Mouse (Mus musculus): Measurements from ENCODE around the gene Cdc40. TPM values are rescaled to one million over a fixed set of nuclear protein-coding genes. Genes with fewer than 3 reads are reported as not detected.

The Cdc40 gene
- 34.1 and 34.8 TPM in 2 replicates for polyA plus RNA-seq (2016; fragmentation: Nextera tagmentation; extraction: Ambion mirVana)

GRCm38 (mm10) chr10:40882831-40883643 lies at the start of gene Cdc40, which contains the start of gene Wasf1:
Gene Cdc40, minus strand, starts transcription at chr10:40883311.
Gene Wasf1, plus strand, starts transcription at chr10:40883475.
- no peaks in the 10 kb centered on the region for H3K9me3 ChIP-seq (replicated peaks)
- WGBS: under 1% methylated on average over 44 of the region's 44 CpGs
- peak within 1 kb of the TSS; percentile 99 for H3K27ac ChIP-seq (replicated peaks)
- peaks cover 14% of the 10 kb centered on the region; the same call in 1 of the 2 replicates for H3K36me3 ChIP-seq
- H3K27me3 ChIP-seq (ENCODE audit: low read depth, poor library complexity, severe bottlenecking): no peaks in the 10 kb centered on the region
- peaks cover 36% of the 10 kb centered on the region for H3K4me1 ChIP-seq
- peak within 1 kb of the TSS; percentile 85 for H3K4me3 ChIP-seq
- peak; percentile 97 for DNase-seq (ENCODE audit: low spot score)

DNA sequence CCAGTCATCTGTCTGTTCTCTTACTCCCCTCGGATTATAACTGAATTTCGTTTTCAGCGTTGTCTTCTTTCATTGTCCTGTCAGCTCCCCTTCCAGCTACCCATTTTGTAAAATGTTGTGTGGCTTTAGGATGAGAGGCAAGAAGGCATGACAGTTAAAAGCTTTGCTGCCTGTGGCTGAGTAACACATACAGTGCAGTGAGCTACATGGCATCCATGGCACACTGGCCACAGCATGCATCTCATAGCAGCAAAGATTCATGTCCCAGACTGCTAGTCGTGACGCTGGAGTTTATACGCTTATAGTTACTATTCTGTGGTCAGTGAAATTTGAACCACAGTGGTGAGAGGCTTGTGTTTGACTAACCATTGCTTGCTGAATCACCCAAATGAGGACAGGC lies 36.4 kb upstream of the Cdc40 start:
- no peak for DNase-seq (ENCODE audit: low spot score)
- H3K27me3 ChIP-seq (ENCODE audit: low read depth, poor library complexity, severe bottlenecking): no peaks in the 10 kb centered on the region
- H3K36me3 ChIP-seq: peaks cover 35% of the 10 kb centered on the region
- no peaks in the 10 kb centered on the region for H3K9me3 ChIP-seq (replicated peaks)
- H3K4me3 ChIP-seq: no peak overlapping the region
- H3K27ac ChIP-seq (replicated peaks): no peak overlapping the region
- H3K4me1 ChIP-seq: no peaks in the 10 kb centered on the region
- WGBS: 91% methylated on average over 6 of the region's 6 CpGs

DNA sequence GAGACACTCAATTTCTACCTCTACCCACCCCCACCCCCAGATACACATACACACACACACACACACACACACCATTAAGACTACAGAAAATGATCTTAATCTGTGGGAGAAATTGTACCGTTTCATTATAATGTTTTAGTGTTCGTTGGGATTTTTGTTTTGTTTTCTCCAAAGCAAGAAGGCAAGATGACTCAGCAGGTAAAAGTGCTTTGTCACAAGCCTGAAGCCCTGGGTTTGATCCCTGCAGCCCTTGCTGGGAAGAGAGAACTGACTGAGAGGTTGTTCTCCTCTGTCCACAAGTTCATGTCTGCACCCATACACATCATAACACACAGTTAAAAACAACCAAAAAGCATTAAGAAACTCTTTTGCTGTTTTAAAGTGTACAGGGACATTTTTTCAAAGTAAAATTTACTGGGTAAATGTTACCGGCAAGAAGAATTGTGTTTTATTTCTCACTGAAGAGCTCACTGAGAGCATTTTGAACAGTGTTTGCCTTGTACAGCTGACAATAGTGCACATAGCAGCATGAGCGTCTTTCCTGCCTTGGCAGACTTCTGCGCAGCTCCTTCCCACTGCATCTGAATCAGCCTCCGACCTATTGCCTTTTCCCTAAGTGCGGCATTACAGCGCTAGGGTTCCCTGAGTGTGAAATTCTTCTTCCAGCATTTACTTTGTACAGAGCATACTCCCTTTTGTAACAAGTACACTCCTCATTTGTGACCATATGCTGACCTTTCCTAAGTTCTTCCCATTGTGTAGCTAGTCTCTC lies 35.7 kb upstream of the Cdc40 start:
- DNase-seq (ENCODE audit: low spot score): no peak
- H3K4me3 ChIP-seq: no peak overlapping the region
- WGBS: 91% methylated on average over 8 of the region's 8 CpGs
- H3K4me1 ChIP-seq: no peaks in the 10 kb centered on the region
- no peak overlapping the region for H3K27ac ChIP-seq (replicated peaks)
- peaks cover 33% of the 10 kb centered on the region for H3K36me3 ChIP-seq
- no peaks in the 10 kb centered on the region for H3K9me3 ChIP-seq (replicated peaks)
- H3K27me3 ChIP-seq (ENCODE audit: low read depth, poor library complexity, severe bottlenecking): no peaks in the 10 kb centered on the region

DNA sequence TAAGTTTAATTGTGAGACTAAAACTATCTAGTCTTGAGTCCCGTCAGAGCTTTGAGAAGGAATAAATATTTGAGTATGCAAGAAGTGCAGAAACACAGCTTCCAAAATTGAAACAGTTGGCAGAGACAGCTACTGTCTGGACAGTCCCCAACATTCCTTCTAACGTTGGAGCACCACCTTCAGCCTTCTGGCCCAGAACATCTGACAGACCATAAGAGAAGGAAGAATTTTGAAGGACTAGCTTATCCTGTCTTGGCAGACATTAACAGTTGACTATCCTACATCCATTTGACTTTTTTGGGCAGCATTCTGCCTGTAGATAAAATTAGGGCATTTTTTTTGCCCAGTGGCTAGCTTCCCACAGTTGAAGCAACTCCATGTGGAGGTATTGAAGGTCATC lies 32.1 kb upstream of the Cdc40 start:
- no peak overlapping the region for H3K4me3 ChIP-seq
- peaks cover 4% of the 10 kb centered on the region for H3K4me1 ChIP-seq
- peaks cover 17% of the 10 kb centered on the region for H3K36me3 ChIP-seq
- DNase-seq (ENCODE audit: low spot score): no peak
- H3K27ac ChIP-seq (replicated peaks): no peak overlapping the region
- H3K9me3 ChIP-seq (replicated peaks): no peaks in the 10 kb centered on the region
- 90% methylated on average over 2 of the region's 2 CpGs for WGBS
- no peaks in the 10 kb centered on the region for H3K27me3 ChIP-seq (ENCODE audit: low read depth, poor library complexity, severe bottlenecking)

DNA sequence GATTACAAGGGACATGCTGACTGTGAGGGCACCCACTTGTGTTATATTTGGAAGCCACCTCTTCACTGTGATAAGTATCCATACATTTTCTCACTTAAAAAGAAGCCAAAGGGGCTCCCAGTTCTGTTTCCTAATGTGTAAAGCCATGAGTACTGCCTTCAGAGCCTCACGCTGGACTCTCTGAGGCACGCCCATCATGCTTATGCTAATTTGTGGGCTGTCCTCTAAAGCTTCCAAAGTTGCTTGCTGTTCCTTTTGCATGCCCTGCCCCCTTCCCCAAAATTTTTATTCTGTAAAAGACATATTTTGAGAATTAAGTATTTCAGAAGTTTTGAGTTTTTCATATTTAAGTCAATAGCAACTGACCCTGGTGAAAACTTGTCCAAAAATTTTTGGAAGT lies 27.7 kb upstream of the Cdc40 start:
- H3K27me3 ChIP-seq (ENCODE audit: low read depth, poor library complexity, severe bottlenecking): no peaks in the 10 kb centered on the region
- DNase-seq (ENCODE audit: low spot score): no peak
- 65% methylated on average over 2 of the region's 2 CpGs for WGBS
- H3K9me3 ChIP-seq (replicated peaks): no peaks in the 10 kb centered on the region
- H3K36me3 ChIP-seq: peaks cover 14% of the 10 kb centered on the region
- H3K4me1 ChIP-seq: peaks cover 8% of the 10 kb centered on the region
- H3K27ac ChIP-seq (replicated peaks): no peak overlapping the region
- H3K4me3 ChIP-seq: no peak overlapping the region

- Histone ChIP-seq H3K27me3 (ENCODE audit: low read depth, poor library complexity, severe bottlenecking) (no peaks in the 10 kb centered on the region), H3K36me3 (peaks cover 6% of the 10 kb centered on the region), H3K9me3 (replicated peaks) (no peaks in the 10 kb centered on the region), H3K4me1 (peaks cover 8% of the 10 kb centered on the region), H3K4me3 (no peak overlapping the region), H3K27ac (replicated peaks) (no peak overlapping the region)
- no peak for DNase-seq (ENCODE audit: low spot score)
- 49% methylated on average over 2 of the region's 2 CpGs for WGBS
Observed at GRCm38 (mm10) chr10:40908580-40908979, 25.5 kb upstream of the Cdc40 start.

DNA sequence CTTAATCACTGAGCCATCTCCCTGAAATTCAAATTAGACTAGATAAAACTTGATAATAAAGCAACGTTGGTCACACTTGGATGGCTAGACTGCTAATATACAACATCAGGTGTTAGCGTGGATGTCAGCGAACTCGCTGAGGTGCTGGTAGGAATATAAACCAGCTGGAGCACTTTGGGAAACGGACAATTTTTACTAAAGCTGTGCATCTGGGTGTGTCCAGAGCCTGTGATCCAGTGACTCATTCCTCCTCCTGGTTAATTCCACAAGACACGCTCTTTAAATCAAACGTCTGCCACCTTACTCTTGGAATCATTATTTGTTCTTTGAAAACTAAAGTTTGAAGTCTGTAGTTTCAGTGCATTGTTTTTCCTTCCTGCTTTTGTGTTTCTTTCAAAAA lies 23.7 kb upstream of the Cdc40 start:
- WGBS: 89% methylated on average over 7 of the region's 7 CpGs
- H3K9me3 ChIP-seq (replicated peaks): no peaks in the 10 kb centered on the region

DNA sequence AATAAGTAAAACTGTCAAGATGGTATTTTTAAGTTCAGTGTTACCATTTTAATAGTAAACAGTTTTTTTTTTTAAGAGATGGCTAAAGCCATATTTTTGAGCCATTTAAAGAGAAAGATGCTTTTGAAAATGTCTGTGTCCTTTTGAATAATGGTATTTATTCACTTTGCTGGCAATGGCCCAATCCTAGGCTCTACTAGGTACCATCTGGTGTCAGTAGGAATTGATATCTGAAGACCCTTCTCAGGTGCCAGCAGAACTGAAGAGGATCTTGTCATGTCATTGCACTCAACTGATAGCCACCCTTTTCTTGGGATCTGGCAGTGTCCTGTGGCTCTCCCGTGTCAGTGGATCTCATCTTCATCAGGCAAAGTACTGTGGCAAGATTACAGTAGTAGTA lies 23.0 kb upstream of the Cdc40 start:
- 84% methylated on average over 1 of the region's 1 CpGs for WGBS
- no peaks in the 10 kb centered on the region for H3K9me3 ChIP-seq (replicated peaks)

More for the DNA sequence above, 23.7 kb upstream of the Cdc40 start:
- DNase-seq (ENCODE audit: low spot score): no peak
- no peak overlapping the region for H3K4me3 ChIP-seq
- H3K27ac ChIP-seq (replicated peaks): no peak overlapping the region
- H3K27me3 ChIP-seq (ENCODE audit: low read depth, poor library complexity, severe bottlenecking): no peaks in the 10 kb centered on the region
- H3K4me1 ChIP-seq: peaks cover 12% of the 10 kb centered on the region
- H3K36me3 ChIP-seq: no peaks in the 10 kb centered on the region; the same call in 1 of the 2 replicates

GRCm38 (mm10) chr10:40901786-40902185 lies 18.7 kb upstream of the Cdc40 start:
- Histone ChIP-seq H3K9me3 (replicated peaks) (no peaks in the 10 kb centered on the region), H3K36me3 (peaks cover 3% of the 10 kb centered on the region; the same call in 1 of the 2 replicates), H3K4me3 (no peak overlapping the region), H3K4me1 (peaks cover 10% of the 10 kb centered on the region), H3K27ac (replicated peaks) (no peak overlapping the region), H3K27me3 (ENCODE audit: low read depth, poor library complexity, severe bottlenecking) (no peaks in the 10 kb centered on the region)
- no peak for DNase-seq (ENCODE audit: low spot score)
- WGBS: 95% methylated on average over 4 of the region's 4 CpGs

More for the DNA sequence above, 23.0 kb upstream of the Cdc40 start:
- Histone ChIP-seq H3K36me3 (no peaks in the 10 kb centered on the region; the same call in 1 of the 2 replicates), H3K4me1 (peaks cover 12% of the 10 kb centered on the region), H3K4me3 (no peak overlapping the region), H3K27ac (replicated peaks) (no peak overlapping the region), H3K27me3 (ENCODE audit: low read depth, poor library complexity, severe bottlenecking) (no peaks in the 10 kb centered on the region)
- no peak for DNase-seq (ENCODE audit: low spot score)

DNA sequence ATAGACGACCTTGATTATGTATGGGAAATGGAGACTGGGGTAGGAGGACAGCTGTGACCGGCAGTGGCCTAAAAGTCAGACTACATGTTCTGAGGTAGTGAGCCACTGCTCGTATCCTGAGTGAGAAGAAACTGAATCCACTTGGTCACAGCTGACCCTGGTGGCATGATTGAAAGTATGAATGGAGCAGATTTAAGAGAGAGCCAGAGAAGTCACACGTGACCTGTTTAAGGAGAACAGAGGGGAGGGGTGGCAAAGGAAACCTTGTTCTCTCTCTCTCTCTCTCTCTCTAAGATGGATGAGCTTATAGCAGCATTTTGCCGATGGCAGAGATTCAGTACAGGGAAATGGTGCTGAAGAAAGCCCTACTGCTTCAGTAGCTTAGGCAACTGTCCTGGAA lies 13.5 kb upstream of the Cdc40 start:
- Histone ChIP-seq H3K9me3 (replicated peaks) (no peaks in the 10 kb centered on the region), H3K27me3 (ENCODE audit: low read depth, poor library complexity, severe bottlenecking) (no peaks in the 10 kb centered on the region), H3K27ac (replicated peaks) (no peak overlapping the region), H3K4me1 (peaks cover 7% of the 10 kb centered on the region; the same call in 1 of the 2 replicates), H3K36me3 (peaks cover 13% of the 10 kb centered on the region; the same call in 1 of the 2 replicates), H3K4me3 (no peak overlapping the region)
- no peak for DNase-seq (ENCODE audit: low spot score)
- WGBS: 78% methylated on average over 5 of the region's 5 CpGs

DNA sequence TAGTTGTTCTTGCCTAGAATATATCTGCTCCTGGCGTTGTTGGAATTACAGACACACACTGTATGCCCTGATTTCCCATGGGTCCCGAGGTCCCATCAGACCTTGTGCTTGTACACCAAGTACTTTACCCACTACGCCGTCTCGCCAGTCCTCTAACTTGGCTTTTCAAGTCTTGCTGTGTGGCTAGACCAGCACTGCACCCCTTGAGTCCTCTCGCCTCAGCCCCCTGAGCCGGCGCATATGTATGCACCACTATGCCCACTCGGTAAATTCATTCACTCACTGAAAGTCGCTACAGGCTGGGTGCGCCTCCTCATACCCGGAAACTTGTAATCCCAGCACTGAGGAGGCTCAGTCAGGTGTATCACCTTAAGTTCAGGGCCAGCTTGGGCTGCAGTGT lies 12.7 kb upstream of the Cdc40 start:
- no peak for DNase-seq (ENCODE audit: low spot score)
- H3K4me1 ChIP-seq: peaks cover 7% of the 10 kb centered on the region; the same call in 1 of the 2 replicates
- WGBS: 95% methylated on average over 12 of the region's 12 CpGs
- peaks cover 13% of the 10 kb centered on the region; the same call in 1 of the 2 replicates for H3K36me3 ChIP-seq
- H3K27ac ChIP-seq (replicated peaks): no peak overlapping the region
- no peak overlapping the region for H3K4me3 ChIP-seq
- no peaks in the 10 kb centered on the region for H3K9me3 ChIP-seq (replicated peaks)
- H3K27me3 ChIP-seq (ENCODE audit: low read depth, poor library complexity, severe bottlenecking): no peaks in the 10 kb centered on the region

- Histone ChIP-seq H3K27me3 (ENCODE audit: low read depth, poor library complexity, severe bottlenecking) (no peaks in the 10 kb centered on the region), H3K4me3 (no peak overlapping the region), H3K36me3 (peaks cover 6% of the 10 kb centered on the region; the same call in 1 of the 2 replicates), H3K27ac (replicated peaks) (no peak overlapping the region), H3K4me1 (peaks cover 23% of the 10 kb centered on the region), H3K9me3 (replicated peaks) (no peaks in the 10 kb centered on the region)
- DNase-seq (ENCODE audit: low spot score): no peak
- WGBS: 87% methylated on average over 4 of the region's 4 CpGs
Observed at GRCm38 (mm10) chr10:40889146-40889545, 6.0 kb upstream of the Cdc40 start.

DNA sequence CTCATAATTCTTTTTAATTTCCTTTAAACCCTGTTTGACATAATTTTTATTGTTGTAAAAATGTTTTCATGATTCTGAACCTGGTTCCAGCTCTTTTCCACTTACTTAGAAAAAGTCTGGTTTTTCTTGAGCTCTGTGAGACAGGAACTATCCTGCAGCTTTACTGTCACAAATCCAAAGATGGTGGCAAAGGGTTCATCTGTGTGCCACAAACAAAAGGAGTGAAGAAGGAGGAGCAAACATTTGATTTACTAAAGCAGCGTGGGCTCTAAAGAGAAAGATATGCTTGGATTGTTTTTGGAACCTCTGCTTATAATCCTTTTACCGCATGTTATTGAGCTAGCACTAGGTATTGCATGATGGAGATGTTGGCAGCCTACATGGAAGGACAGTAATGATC lies 4.2 kb upstream of the Cdc40 start:
- no peak for DNase-seq (ENCODE audit: low spot score)
- Histone ChIP-seq H3K27me3 (ENCODE audit: low read depth, poor library complexity, severe bottlenecking) (no peaks in the 10 kb centered on the region), H3K9me3 (replicated peaks) (no peaks in the 10 kb centered on the region), H3K27ac (replicated peaks) (no peak overlapping the region), H3K4me3 (no peak overlapping the region), H3K4me1 (peaks cover 23% of the 10 kb centered on the region), H3K36me3 (no peaks in the 10 kb centered on the region)
- 51% methylated on average over 2 of the region's 2 CpGs for WGBS
